Mouse (Mus musculus) kidney, adult 2 months (tissue): ENCODE results near the gene Lrpprc.

Source experiments
- CTCF ChIP-seq: fragments of 200-500 bp; conservative IDR thresholded peaks from 2 replicates; pipeline ENCODE4 v1.5.1; 2011; ENCODE audit warnings: low read depth, mild to moderate bottlenecking, control low read depth, low read length, moderate library complexity, mixed read lengths; ENCODE audit not compliant: insufficient read depth, insufficient read length
- POLR2A ChIP-seq: fragments of 200-500 bp; IDR thresholded peaks from one replicate; pipeline ENCODE4 v1.6.1; 2011; ENCODE audit warnings: low read depth, low read length, control low read depth

- TF ChIP-seq CTCF (no peak), POLR2A (no peak)
Observed at GRCm38 (mm10) chr17:84724028-84724427, 66.6 kb downstream of the Lrpprc start.
